Mouse (Mus musculus) heart, embryonic 16.5 days (tissue): Measurements from ENCODE around the gene Ccdc116. TPM values are rescaled to one million over a fixed set of nuclear protein-coding genes. Genes with fewer than 3 reads are reported as not detected.

ENCODE experiments used
- ATAC-seq: fragments of 200-750 bp; cut with Nextera tagmentation; replicated peaks from 2 replicates; pipeline ENCODE4 v1.8.0; 2017; ENCODE audit warnings: moderate number of reproducible peaks; ENCODE audit not compliant: insufficient read depth, low FRiP score; ENCODE audit errors: extremely low read depth
- H3K27ac ChIP-seq: fragments of 300-500 bp; sonication (generic); 2 replicates; pipeline ENCODE4 v1.5.1; 2014; ENCODE audit warnings: mild to moderate bottlenecking, low read length, control low read depth, moderate library complexity
- H3K27me3 ChIP-seq: fragments of 300-500 bp; sonication (generic); 2 replicates; pipeline ENCODE4 v1.6.1; 2014; ENCODE audit warnings: low read length, mixed read lengths; ENCODE audit not compliant: control insufficient read depth, insufficient read depth
- H3K36me3 ChIP-seq: fragments of 300-500 bp; sonication (generic); 2 replicates; pipeline ENCODE4 v1.6.1; 2014; ENCODE audit not compliant: control insufficient read depth, insufficient read depth
- H3K4me1 ChIP-seq: fragments of 300-500 bp; sonication (generic); 2 replicates; pipeline ENCODE4 v1.6.1; 2014; ENCODE audit warnings: low read length, mixed read lengths; ENCODE audit not compliant: control insufficient read depth, insufficient read depth
- H3K4me2 ChIP-seq: fragments of 300-500 bp; sonication (generic); 2 replicates; pipeline ENCODE4 v1.6.1; 2014; ENCODE audit warnings: low read depth, mild to moderate bottlenecking, control low read depth, low read length
- H3K4me3 ChIP-seq: fragments of 300-500 bp; sonication (generic); 2 replicates; pipeline ENCODE4 v1.5.1; 2014; ENCODE audit warnings: mild to moderate bottlenecking, control low read depth, low read length
- H3K9ac ChIP-seq: fragments of 300-500 bp; sonication (generic); 2 replicates; pipeline ENCODE4 v1.6.1; 2014; ENCODE audit warnings: low read length, control low read depth
- H3K9me3 ChIP-seq: fragments of 300-500 bp; sonication (generic); replicated peaks from 2 replicates; pipeline ENCODE4 v1.6.1; 2016; ENCODE audit warnings: low read length; ENCODE audit not compliant: control insufficient read depth
- WGBS: fragments of 180-500 bp; shearing (Covaris S2); extraction: QIAGEN DNeasy Blood & Tissue Kit; methylation state at CpG from one replicate; pipeline ENCODE4 v1.1.7; 2014; 5-methylcytosine and 5-hydroxymethylcytosine counted together
- polyA plus RNA-seq: library from polyadenylated mRNA; unstranded; fragments of >200 nt; fragmentation: Nextera tagmentation; extraction: Ambion mirVana; gene quantifications from 2 replicates; pipeline ENCODE4 v1.2.1, GENCODE M21; 2015

The Ccdc116 gene
- 0.22 and 0.76 TPM in 2 replicates for polyA plus RNA-seq

- Histone ChIP-seq H3K4me3 (peak within 1 kb of the TSS; percentile 60), H3K27ac (no peak within 1 kb of the TSS), H3K27me3 (no peaks in the 10 kb centered on the region), H3K36me3 (no peaks in the 10 kb centered on the region), H3K9ac (peak within 1 kb of the TSS; percentile 52), H3K4me1 (peaks cover 10% of the 10 kb centered on the region; the same call in 1 of the 2 replicates), H3K9me3 (no peaks in the 10 kb centered on the region), H3K4me2 (peak within 1 kb of the TSS; percentile 99)
- ATAC-seq: peak; percentile 81
- WGBS: under 1% methylated on average over 34 of the region's 34 CpGs
Observed at GRCm38 (mm10) chr16:17146772-17147235, at the start of gene Ccdc116. Gene Ccdc116 (minus strand): TSS chr16:17147229.

- Histone ChIP-seq H3K27ac (no peak overlapping the region), H3K9ac (no peak overlapping the region), H3K36me3 (0 out of 2 replicates have a peak, but pooled peaks cover 4% of the 10 kb centered on the region), H3K4me2 (no peak overlapping the region), H3K4me1 (no peaks in the 10 kb centered on the region; the same call in 1 of the 2 replicates), H3K4me3 (no peak overlapping the region), H3K9me3 (no peaks in the 10 kb centered on the region), H3K27me3 (no peaks in the 10 kb centered on the region)
- no peak for ATAC-seq
- WGBS: 96% methylated on average over 4 of the region's 4 CpGs
Observed at GRCm38 (mm10) chr16:17193823-17194222, 46.8 kb upstream of the Ccdc116 start.

GRCm38 (mm10) chr16:17185475-17185874 lies 38.4 kb upstream of the Ccdc116 start:
- H3K9ac ChIP-seq: no peak overlapping the region
- no peaks in the 10 kb centered on the region for H3K27me3 ChIP-seq
- no peaks in the 10 kb centered on the region for H3K9me3 ChIP-seq
- no peak for ATAC-seq
- H3K27ac ChIP-seq: no peak overlapping the region
- H3K4me1 ChIP-seq: no peaks in the 10 kb centered on the region; the same call in none of the 2 replicates
- H3K36me3 ChIP-seq: peaks cover 3% of the 10 kb centered on the region; the same call in 1 of the 2 replicates
- no peak overlapping the region for H3K4me3 ChIP-seq
- H3K4me2 ChIP-seq: no peak overlapping the region

- no peak for ATAC-seq
- no peaks in the 10 kb centered on the region; the same call in none of the 2 replicates for H3K4me1 ChIP-seq
- H3K9me3 ChIP-seq: no peaks in the 10 kb centered on the region
- no peak overlapping the region for H3K27ac ChIP-seq
- H3K4me3 ChIP-seq: no peak overlapping the region
- H3K4me2 ChIP-seq: no peak overlapping the region
- no peak overlapping the region for H3K9ac ChIP-seq
- H3K27me3 ChIP-seq: no peaks in the 10 kb centered on the region
- WGBS: 76% methylated on average over 3 of the region's 3 CpGs
- H3K36me3 ChIP-seq: peaks cover 3% of the 10 kb centered on the region; the same call in 1 of the 2 replicates
Observed at GRCm38 (mm10) chr16:17183003-17183402, 36.0 kb upstream of the Ccdc116 start.

- no peak; the same call in 1 of the 2 replicates for ATAC-seq
- no peaks in the 10 kb centered on the region; the same call in none of the 2 replicates for H3K4me1 ChIP-seq
- no peak overlapping the region for H3K27ac ChIP-seq
- no peaks in the 10 kb centered on the region for H3K9me3 ChIP-seq
- H3K9ac ChIP-seq: no peak overlapping the region
- 78% methylated on average over 2 of the region's 2 CpGs for WGBS
- no peaks in the 10 kb centered on the region for H3K27me3 ChIP-seq
- no peak overlapping the region for H3K4me2 ChIP-seq
- peaks cover 3% of the 10 kb centered on the region; the same call in 1 of the 2 replicates for H3K36me3 ChIP-seq
- H3K4me3 ChIP-seq: no peak overlapping the region
Observed at GRCm38 (mm10) chr16:17182136-17182535, 35.1 kb upstream of the Ccdc116 start.

- Histone ChIP-seq H3K9ac (no peak overlapping the region), H3K4me2 (no peak overlapping the region), H3K36me3 (peaks cover 3% of the 10 kb centered on the region; the same call in 1 of the 2 replicates), H3K27me3 (no peaks in the 10 kb centered on the region), H3K4me3 (no peak overlapping the region), H3K9me3 (no peaks in the 10 kb centered on the region), H3K4me1 (no peaks in the 10 kb centered on the region; the same call in none of the 2 replicates), H3K27ac (no peak overlapping the region)
- 65% methylated on average over 4 of the region's 4 CpGs for WGBS
- ATAC-seq: no peak
Observed at GRCm38 (mm10) chr16:17181382-17181781, 34.4 kb upstream of the Ccdc116 start.

- Histone ChIP-seq H3K36me3 (peaks cover 15% of the 10 kb centered on the region; the same call in 1 of the 2 replicates), H3K9me3 (no peaks in the 10 kb centered on the region), H3K4me3 (no peak overlapping the region), H3K27me3 (no peaks in the 10 kb centered on the region), H3K4me1 (no peaks in the 10 kb centered on the region; the same call in none of the 2 replicates), H3K27ac (no peak overlapping the region), H3K9ac (no peak overlapping the region), H3K4me2 (no peak overlapping the region)
- no peak for ATAC-seq
- WGBS: 90% methylated on average over 3 of the region's 3 CpGs
Observed at GRCm38 (mm10) chr16:17179706-17180105, 32.7 kb upstream of the Ccdc116 start.

GRCm38 (mm10) chr16:17177623-17178170 lies 30.7 kb upstream of the Ccdc116 start:
- 93% methylated on average over 1 of the region's 1 CpGs for WGBS
- Histone ChIP-seq H3K27me3 (no peaks in the 10 kb centered on the region), H3K27ac (no peak overlapping the region), H3K9ac (no peak overlapping the region), H3K36me3 (peaks cover 18% of the 10 kb centered on the region; the same call in 1 of the 2 replicates), H3K4me2 (no peak overlapping the region), H3K4me3 (no peak overlapping the region), H3K9me3 (no peaks in the 10 kb centered on the region), H3K4me1 (no peaks in the 10 kb centered on the region; the same call in none of the 2 replicates)
- ATAC-seq: no peak

GRCm38 (mm10) chr16:17175765-17176164 lies 28.7 kb upstream of the Ccdc116 start:
- no peak for ATAC-seq
- no peaks in the 10 kb centered on the region for H3K4me1 ChIP-seq
- no peak overlapping the region for H3K4me2 ChIP-seq
- WGBS: 73% methylated on average over 2 of the region's 2 CpGs
- H3K4me3 ChIP-seq: no peak overlapping the region
- no peaks in the 10 kb centered on the region for H3K9me3 ChIP-seq
- no peak overlapping the region for H3K27ac ChIP-seq
- no peak overlapping the region for H3K9ac ChIP-seq
- H3K27me3 ChIP-seq: no peaks in the 10 kb centered on the region
- H3K36me3 ChIP-seq: peaks cover 25% of the 10 kb centered on the region
